Mouse (Mus musculus): Measurements from ENCODE around the gene Tubb4b. TPM values are rescaled to one million over a fixed set of nuclear protein-coding genes. Genes with fewer than 3 reads are reported as not detected.
A peak's percentile ranks its signal among the peaks of the same experiment; 100 is the strongest.

Tubb4b gene
- polyA plus RNA-seq, 1 experiment from 2014 or later: 554 TPM

DNA sequence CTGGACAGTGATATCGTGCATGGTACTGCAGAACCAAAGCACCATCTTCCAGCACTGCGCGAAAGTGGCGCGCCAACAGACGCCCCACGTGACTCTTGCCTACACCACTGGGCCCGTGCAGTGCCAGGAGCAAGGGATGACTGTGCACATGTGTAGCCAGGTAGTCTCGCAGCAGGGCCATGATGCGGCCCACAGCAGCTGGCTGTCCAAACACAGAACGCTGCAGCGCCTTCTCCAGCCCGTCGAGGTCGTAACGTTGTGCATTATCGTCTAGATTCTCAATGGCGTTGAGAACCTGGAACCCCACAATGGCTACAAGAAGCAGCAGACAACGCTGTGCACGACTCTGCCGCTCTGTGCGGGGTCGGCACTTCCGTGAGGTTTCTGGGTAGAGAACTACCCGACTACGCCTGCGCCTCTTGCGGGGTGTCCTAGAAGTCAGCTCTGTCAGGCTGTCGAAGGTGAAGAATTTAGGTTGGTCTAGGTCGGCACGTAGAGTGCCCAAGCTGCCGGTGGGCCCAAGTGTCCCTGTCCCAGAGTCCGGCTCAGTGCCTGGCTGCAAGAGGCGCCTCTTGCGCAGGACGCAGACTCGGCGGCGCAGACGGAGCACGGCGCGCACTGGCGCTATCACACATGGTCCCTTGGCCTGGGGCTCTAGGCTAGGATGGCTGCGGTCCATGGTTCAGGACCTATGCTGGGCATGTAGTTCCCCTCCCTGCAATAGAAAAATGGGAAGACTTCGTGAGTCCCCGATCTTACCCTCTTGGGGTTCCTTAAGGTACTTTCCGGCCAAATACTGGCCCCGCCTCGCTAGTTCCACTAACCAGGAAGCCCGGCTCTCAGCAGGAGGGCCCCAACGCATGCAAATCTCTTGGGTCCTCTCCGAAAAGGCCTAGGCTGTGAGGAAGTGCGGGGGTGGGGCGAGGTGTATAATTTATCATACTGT, 29.0 kb downstream of the Tubb4b start:
- no peak overlapping the region for H3K9ac ChIP-seq
- peaks cover 29% of the 10 kb centered on the region for H3K27me3 ChIP-seq
- peaks cover 23% of the 10 kb centered on the region for H3K36me3 ChIP-seq
- peak overlapping the region; percentile 71; the same call in 1 of the 2 replicates for H3K27ac ChIP-seq
- WGBS: 22% methylated on average over 55 of the region's 55 CpGs
- H3K9me3 ChIP-seq: no peaks in the 10 kb centered on the region
- ATAC-seq (ENCODE audit: insufficient number of reproducible peaks, low FRiP score, low TSS enrichment, low read depth): no peak
- H3K4me3 ChIP-seq: peak overlapping the region; percentile 32
- peak overlapping the region; percentile 41 for H3K4me2 ChIP-seq
- peaks cover 35% of the 10 kb centered on the region for H3K4me1 ChIP-seq

DNA sequence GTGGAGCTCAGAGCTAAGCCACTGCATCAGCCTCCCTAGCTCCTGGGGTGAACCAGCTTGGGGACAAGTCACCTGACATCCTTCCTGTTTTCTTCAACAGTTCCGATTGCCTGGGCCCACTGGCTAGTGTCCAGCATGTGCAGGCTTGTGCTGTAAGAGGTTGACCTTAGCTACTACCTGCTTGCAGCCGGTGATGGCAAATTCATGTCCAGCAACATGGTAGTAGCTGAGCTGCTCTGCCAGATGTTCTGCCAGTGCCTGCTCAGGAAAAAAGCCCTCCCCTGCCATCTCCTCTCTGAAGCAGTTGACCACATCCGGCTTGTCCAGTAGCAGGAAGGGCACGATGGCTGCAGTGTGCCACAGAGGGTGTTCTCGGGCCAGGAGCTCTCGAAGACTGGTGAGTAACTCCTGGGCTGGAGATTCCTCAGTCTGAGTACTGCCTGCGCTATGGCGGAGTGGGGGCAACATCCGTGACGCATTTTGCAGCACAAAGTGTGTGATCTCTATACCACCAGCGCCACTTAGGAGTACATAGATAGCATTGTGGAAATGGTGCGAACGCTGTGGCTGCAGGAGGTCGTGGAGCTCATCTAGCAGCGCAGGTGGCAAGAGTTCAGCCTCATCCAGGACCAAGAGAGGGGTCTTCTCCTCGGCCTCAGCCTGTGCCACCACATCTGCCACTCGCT, 29.9 kb downstream of the Tubb4b start:
- Histone ChIP-seq H3K27ac (no peak overlapping the region), H3K9me3 (no peaks in the 10 kb centered on the region), H3K9ac (no peak overlapping the region), H3K4me2 (peak overlapping the region; percentile 41; the same call in 1 of the 2 replicates), H3K27me3 (peaks cover 29% of the 10 kb centered on the region), H3K4me3 (peak overlapping the region; percentile 32), H3K36me3 (peaks cover 15% of the 10 kb centered on the region), H3K4me1 (peaks cover 35% of the 10 kb centered on the region)
- 82% methylated on average over 17 of the region's 17 CpGs for WGBS
- ATAC-seq (ENCODE audit: insufficient number of reproducible peaks, low FRiP score, low TSS enrichment, low read depth): no peak

DNA sequence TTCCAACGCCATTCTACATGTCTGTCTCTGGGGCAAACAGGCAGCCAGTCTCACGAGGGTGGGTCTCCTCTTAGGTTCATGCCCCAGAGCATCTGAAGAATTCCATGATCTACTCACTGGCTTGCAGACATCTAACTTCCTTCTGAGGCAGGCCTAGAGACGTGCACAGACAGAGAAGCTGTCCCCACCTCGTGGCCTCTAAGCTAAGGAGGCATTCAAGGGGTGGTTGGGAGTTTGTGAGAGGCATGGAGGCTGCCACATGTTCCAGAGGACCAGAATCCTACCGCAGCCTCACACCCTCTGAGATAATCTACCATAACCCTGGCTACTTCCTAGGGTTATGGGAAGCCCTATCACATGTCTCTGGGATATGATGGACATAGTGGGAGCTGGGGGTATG, 30.5 kb downstream of the Tubb4b start:
- Histone ChIP-seq H3K27ac (peak overlapping the region; percentile 47; the same call in 1 of the 2 replicates), H3K4me2 (0 out of 2 replicates have a peak overlapping the region, but pooled peaks have one; percentile 15), H3K4me1 (peaks cover 35% of the 10 kb centered on the region), H3K4me3 (no peak overlapping the region), H3K36me3 (peaks cover 10% of the 10 kb centered on the region; the same call in 1 of the 2 replicates), H3K9ac (no peak overlapping the region), H3K27me3 (peaks cover 29% of the 10 kb centered on the region), H3K9me3 (no peaks in the 10 kb centered on the region)
- WGBS: 66% methylated on average over 5 of the region's 5 CpGs
- ATAC-seq (ENCODE audit: insufficient number of reproducible peaks, low FRiP score, low TSS enrichment, low read depth): no peak

DNA sequence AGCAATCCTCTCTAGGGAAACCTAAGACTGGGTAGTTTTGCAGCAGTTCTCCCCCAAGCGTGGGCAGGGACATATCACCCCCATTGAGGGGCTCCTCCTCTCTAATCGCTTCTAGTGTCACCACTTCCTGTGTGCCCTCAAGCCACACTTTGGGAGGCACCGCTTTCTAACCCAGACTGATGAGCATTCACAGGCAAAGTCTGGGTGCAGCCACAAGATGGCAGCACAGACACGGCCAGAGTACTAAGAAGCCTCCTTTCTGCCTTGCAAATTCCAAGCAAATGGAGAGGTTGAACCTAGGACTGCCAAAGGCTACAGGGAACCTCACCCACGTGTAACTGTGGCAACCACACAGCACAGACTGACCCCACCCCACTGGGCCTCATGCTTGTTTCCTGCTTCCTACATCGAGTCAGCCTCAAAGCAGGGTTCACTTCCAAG, 31.2 kb downstream of the Tubb4b start:
- peak; percentile 49; the same call in 1 of the 2 replicates for ATAC-seq (ENCODE audit: insufficient number of reproducible peaks, low FRiP score, low TSS enrichment, low read depth)
- Histone ChIP-seq H3K4me2 (peak overlapping the region; percentile 29; the same call in 1 of the 2 replicates), H3K27me3 (peaks cover 29% of the 10 kb centered on the region), H3K9me3 (no peaks in the 10 kb centered on the region), H3K36me3 (peaks cover 3% of the 10 kb centered on the region; the same call in 1 of the 2 replicates), H3K4me1 (peaks cover 35% of the 10 kb centered on the region), H3K4me3 (no peak overlapping the region), H3K27ac (peak overlapping the region; percentile 47; the same call in 1 of the 2 replicates), H3K9ac (no peak overlapping the region; the same call in 1 of the 2 replicates)
- WGBS: under 1% methylated on average over 6 of the region's 6 CpGs

DNA sequence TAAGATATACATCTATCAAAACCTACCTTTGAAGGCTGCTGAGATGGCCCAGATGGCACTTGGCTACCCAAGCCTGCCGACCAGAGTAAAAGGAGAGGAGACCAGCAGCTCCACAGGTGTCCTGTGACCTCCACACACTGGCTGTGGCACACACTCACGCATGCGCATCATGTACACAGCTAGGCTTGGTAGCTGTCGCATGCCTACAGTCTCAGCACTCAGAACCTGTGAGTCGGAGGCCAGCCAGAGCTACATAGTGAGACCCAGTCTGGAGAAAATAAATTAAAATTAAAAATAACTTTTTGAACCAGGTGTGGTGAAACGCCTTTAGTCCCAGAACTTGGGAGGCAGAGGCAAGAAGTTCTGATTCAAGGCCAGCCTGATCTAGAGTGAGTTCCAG, 36.7 kb downstream of the Tubb4b start:
- Histone ChIP-seq H3K4me2 (no peak overlapping the region), H3K27me3 (peaks cover 32% of the 10 kb centered on the region), H3K9ac (no peak overlapping the region), H3K27ac (no peak overlapping the region), H3K36me3 (no peaks in the 10 kb centered on the region), H3K4me1 (peaks cover 10% of the 10 kb centered on the region), H3K9me3 (no peaks in the 10 kb centered on the region), H3K4me3 (no peak overlapping the region)
- no peak for ATAC-seq (ENCODE audit: insufficient number of reproducible peaks, low FRiP score, low TSS enrichment, low read depth)
- 81% methylated on average over 6 of the region's 6 CpGs for WGBS

DNA sequence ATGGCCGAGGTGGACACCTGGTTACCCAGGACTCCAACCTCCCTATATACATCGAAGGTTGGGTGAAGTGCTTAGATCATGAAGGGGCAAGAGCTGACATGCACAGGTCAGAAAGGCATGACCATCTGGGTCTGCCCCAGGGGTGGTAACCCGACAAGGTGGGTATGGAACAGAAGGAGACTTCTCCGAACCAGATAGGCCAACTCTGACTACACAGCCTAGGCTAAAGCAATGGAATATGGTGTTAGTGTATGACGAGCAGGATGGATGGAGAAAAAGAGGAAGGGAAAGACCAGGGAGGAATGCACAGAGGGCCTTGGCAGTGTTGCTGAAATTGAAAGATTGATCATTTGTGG, 37.9 kb downstream of the Tubb4b start:
- Histone ChIP-seq H3K27ac (no peak overlapping the region), H3K4me1 (peaks cover 15% of the 10 kb centered on the region), H3K36me3 (no peaks in the 10 kb centered on the region), H3K9me3 (no peaks in the 10 kb centered on the region), H3K27me3 (peaks cover 43% of the 10 kb centered on the region), H3K4me3 (peak overlapping the region; percentile 48; the same call in 1 of the 2 replicates), H3K9ac (peak overlapping the region; percentile 39; the same call in 1 of the 2 replicates), H3K4me2 (peak overlapping the region; percentile 93)
- 30% methylated on average over 5 of the region's 5 CpGs for WGBS
- ATAC-seq (ENCODE audit: insufficient number of reproducible peaks, low FRiP score, low TSS enrichment, low read depth): no peak

DNA sequence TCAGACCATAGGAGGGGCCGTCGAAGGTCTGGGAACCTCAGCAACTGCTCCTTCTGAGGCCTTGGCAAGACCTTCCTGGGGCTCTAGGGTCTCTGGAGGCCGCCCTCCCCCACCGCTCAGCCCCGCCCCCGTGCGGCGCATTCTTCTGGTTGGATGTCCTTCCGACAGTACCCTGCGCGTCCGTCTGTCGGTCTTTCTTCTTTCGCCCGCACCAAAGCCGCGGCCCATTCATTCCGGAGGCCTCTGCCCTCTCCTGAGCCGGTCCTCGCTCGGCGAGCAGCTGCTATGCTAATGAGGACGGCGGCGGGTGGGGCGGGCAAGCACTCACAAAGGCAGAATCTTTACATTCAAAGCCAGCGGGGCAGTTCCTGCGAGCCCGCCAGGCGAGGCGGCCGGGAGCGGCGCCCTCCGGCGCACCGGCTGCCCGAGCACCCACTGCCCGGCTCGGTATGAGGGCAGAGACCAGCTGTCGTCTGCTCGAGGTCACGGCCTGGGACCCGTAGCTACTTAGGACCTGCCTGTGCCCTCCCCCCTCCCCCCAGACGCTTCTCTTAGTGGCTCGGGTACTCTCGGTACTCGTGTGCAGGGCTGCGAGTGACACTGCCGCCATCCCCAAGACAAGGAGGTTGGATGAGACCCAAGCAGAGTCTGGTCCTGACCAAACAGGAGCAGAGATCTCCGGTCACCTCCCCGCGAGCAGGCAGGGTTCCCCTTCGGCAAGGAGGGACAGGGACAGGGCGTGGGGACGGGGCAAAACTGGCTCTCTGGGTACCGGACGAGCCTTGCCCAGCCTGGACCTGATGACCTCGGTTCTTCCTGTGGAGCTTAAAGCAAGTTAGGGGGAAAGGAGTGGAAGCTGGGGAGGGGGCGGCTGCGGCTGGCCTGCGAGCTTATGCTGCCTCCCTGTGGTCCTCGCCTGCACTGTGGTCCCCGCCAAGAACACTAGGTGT, 38.6 kb downstream of the Tubb4b start:
- H3K9me3 ChIP-seq: no peaks in the 10 kb centered on the region
- H3K36me3 ChIP-seq: no peaks in the 10 kb centered on the region
- ATAC-seq (ENCODE audit: insufficient number of reproducible peaks, low FRiP score, low TSS enrichment, low read depth): peak; percentile 41; the same call in 1 of the 2 replicates
- H3K4me2 ChIP-seq: peak overlapping the region; percentile 93
- peaks cover 22% of the 10 kb centered on the region for H3K4me1 ChIP-seq
- H3K27ac ChIP-seq: peak overlapping the region; percentile 33
- H3K27me3 ChIP-seq: peaks cover 50% of the 10 kb centered on the region
- peak overlapping the region; percentile 39 for H3K9ac ChIP-seq
- H3K4me3 ChIP-seq: peak overlapping the region; percentile 48
- WGBS: under 1% methylated on average over 62 of the region's 64 CpGs

GRCm38 (mm10) chr2:25184496-25184895, 40.0 kb downstream of the Tubb4b start:
- peaks cover 63% of the 10 kb centered on the region for H3K27me3 ChIP-seq
- WGBS: 94% methylated on average over 7 of the region's 7 CpGs

DNA sequence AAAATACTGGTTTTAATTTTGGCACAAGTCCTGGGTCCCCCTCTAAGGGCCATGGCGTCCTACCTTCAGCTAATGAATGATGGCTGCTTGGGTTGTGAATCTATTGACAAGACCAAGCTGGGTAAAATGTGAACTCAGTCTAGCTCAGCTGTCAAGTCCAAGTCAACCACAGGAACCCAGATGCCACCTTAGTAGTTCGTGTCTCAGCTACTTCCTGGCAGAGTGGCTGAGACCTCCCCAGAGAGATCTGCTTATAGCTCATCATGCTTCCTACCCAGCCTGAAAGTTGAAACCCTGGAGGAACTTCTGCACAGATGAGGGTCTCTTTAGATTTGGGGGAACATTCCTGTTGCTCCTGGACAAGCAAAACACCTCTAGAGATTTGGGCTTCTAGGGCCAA, 41.2 kb downstream of the Tubb4b start:
- no peak overlapping the region for H3K4me2 ChIP-seq
- H3K9ac ChIP-seq: no peak overlapping the region
- H3K4me1 ChIP-seq: peaks cover 44% of the 10 kb centered on the region
- WGBS: 69% methylated on average over 2 of the region's 2 CpGs
- no peaks in the 10 kb centered on the region for H3K9me3 ChIP-seq
- no peak overlapping the region for H3K27ac ChIP-seq
- H3K27me3 ChIP-seq: peaks cover 73% of the 10 kb centered on the region
- no peak for ATAC-seq (ENCODE audit: insufficient number of reproducible peaks, low FRiP score, low TSS enrichment, low read depth)
- H3K36me3 ChIP-seq: no peaks in the 10 kb centered on the region
- H3K4me3 ChIP-seq: no peak overlapping the region; the same call in 1 of the 2 replicates

More at GRCm38 (mm10) chr2:25184496-25184895, 40.0 kb downstream of the Tubb4b start:
- Histone ChIP-seq H3K36me3 (no peaks in the 10 kb centered on the region), H3K27ac (no peak overlapping the region), H3K4me1 (peaks cover 35% of the 10 kb centered on the region), H3K4me3 (no peak overlapping the region), H3K4me2 (no peak overlapping the region), H3K9me3 (no peaks in the 10 kb centered on the region), H3K9ac (no peak overlapping the region)
- no peak for ATAC-seq (ENCODE audit: insufficient number of reproducible peaks, low FRiP score, low TSS enrichment, low read depth)

GRCm38 (mm10) chr2:25182664-25183063, 41.8 kb downstream of the Tubb4b start:
- Histone ChIP-seq H3K27me3 (peaks cover 78% of the 10 kb centered on the region), H3K9ac (no peak overlapping the region), H3K27ac (no peak overlapping the region), H3K4me3 (peak overlapping the region; percentile 50), H3K36me3 (no peaks in the 10 kb centered on the region), H3K9me3 (no peaks in the 10 kb centered on the region), H3K4me2 (peak overlapping the region; percentile 24; the same call in 1 of the 2 replicates), H3K4me1 (peaks cover 51% of the 10 kb centered on the region)
- 31% methylated on average over 6 of the region's 6 CpGs for WGBS
- ATAC-seq (ENCODE audit: insufficient number of reproducible peaks, low FRiP score, low TSS enrichment, low read depth): no peak

All from limb, embryonic 15.5 days (tissue).